Mouse (Mus musculus) testis, adult 2 months (tissue): ENCODE data around the gene Enoph1. TPM values are rescaled to one million over a fixed set of nuclear protein-coding genes. Genes with fewer than 3 reads are reported as not detected.

Experiments
- H3K27ac ChIP-seq: fragments of 200-500 bp; 2 replicates; pipeline ENCODE4 v1.5.1; 2012; ENCODE audit warnings: low read depth, low read length; ENCODE audit not compliant: control insufficient read depth, insufficient read depth
- H3K27me3 ChIP-seq: fragments of 200-500 bp; 2 replicates; pipeline ENCODE4 v1.6.1; 2012; ENCODE audit warnings: mild to moderate bottlenecking, low read length, moderate library complexity; ENCODE audit not compliant: control insufficient read depth, insufficient read depth
- H3K36me3 ChIP-seq: fragments of 200-500 bp; 2 replicates; pipeline ENCODE4 v1.6.1; 2012; ENCODE audit warnings: mild to moderate bottlenecking, low read length; ENCODE audit not compliant: control insufficient read depth, insufficient read depth
- H3K4me1 ChIP-seq: fragments of 200-500 bp; 2 replicates; pipeline ENCODE4 v1.6.1; 2012; ENCODE audit warnings: low read length; ENCODE audit not compliant: control insufficient read depth, insufficient read depth
- H3K4me3 ChIP-seq: fragments of 200-500 bp; 2 replicates; pipeline ENCODE4 v1.5.1; 2012; ENCODE audit warnings: low read depth, mild to moderate bottlenecking, low read length, moderate library complexity, mixed read lengths; ENCODE audit not compliant: control insufficient read depth
- CTCF ChIP-seq: fragments of 200-500 bp; IDR thresholded peaks from 2 replicates; pipeline ENCODE4 v1.5.1; 2012; ENCODE audit warnings: low read depth, mild to moderate bottlenecking, inconsistent platforms, low read length, moderate library complexity; ENCODE audit not compliant: control insufficient read depth, insufficient read depth, insufficient replicate concordance
- POLR2A ChIP-seq: fragments of 200-500 bp; IDR thresholded peaks from 2 replicates; pipeline ENCODE4 v1.6.1; 2012; ENCODE audit warnings: low read depth, mild to moderate bottlenecking, inconsistent platforms, low read length, moderate library complexity; ENCODE audit not compliant: control insufficient read depth
- polyA plus RNA-seq: library from polyadenylated mRNA; depleted of rRNA; stranded (reverse); fragments of >200 nt; gene quantifications from 2 replicates; pipeline ENCODE4 v1.2.3, GENCODE M21; 2012; rRNA removed

Enoph1 gene
- polyA plus RNA-seq, 1 experiment = 31.8 TPM

DNA sequence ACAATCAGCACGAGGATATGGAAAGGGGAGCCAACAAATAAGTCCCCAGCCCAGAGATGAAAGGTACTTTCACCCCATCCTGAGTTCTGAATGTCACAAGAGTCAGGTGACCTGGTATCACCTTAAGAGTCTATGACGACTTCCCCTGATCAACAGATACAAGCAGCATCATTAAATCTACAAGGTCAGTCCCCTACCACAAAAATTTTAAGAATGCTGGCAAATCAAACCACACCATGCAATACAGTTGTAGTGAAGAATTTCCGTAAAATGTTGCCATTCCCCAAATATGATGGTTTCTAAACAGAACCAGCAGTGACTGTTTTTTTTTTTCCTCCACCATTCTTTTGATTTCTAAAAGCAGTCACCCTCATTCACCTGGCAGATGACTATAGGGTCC, 70.8 kb downstream of the Enoph1 start:
- Histone ChIP-seq H3K4me1 (no peaks in the 10 kb centered on the region), H3K4me3 (no peak overlapping the region), H3K27me3 (no peaks in the 10 kb centered on the region), H3K36me3 (no peaks in the 10 kb centered on the region), H3K27ac (no peak overlapping the region)
- TF ChIP-seq POLR2A (no peak), CTCF (no peak)

- TF ChIP-seq POLR2A = no peak
- no peak for TF ChIP-seq CTCF
- Histone ChIP-seq H3K27ac (no peak overlapping the region), H3K4me3 (no peak overlapping the region), H3K36me3 (no peaks in the 10 kb centered on the region), H3K27me3 (no peaks in the 10 kb centered on the region), H3K4me1 (no peaks in the 10 kb centered on the region)
Observed at GRCm38 (mm10) chr5:100113403-100113802, 73.6 kb downstream of the Enoph1 start.

Other genes with a start within 250 kb of the Enoph1 start
- gene Vamp9, start 133.7 kb upstream of the Enoph1 start, polyA plus RNA-seq = 2.9 and 3.7 TPM in 2 replicates
- 19.3 and 28.3 TPM in 2 replicates for gene Hnrnpd, start 61.0 kb upstream of the Enoph1 start, polyA plus RNA-seq
- 14.1 and 17.2 TPM in 2 replicates for gene 4930524J08Rik, start 60.9 kb upstream of the Enoph1 start, polyA plus RNA-seq
- 25.7 and 25.9 TPM in 2 replicates for gene Hnrnpdl, start 321 bp upstream of the Enoph1 start, polyA plus RNA-seq
- 4.6 and 5.8 TPM in 2 replicates for gene Tmem150c, start 119.8 kb downstream of the Enoph1 start, polyA plus RNA-seq